Mouse (Mus musculus) retina, postnatal 7 days (tissue): ENCODE results near the gene Cux2.

Experiments
- DNase-seq: peaks from one replicate; pipeline ENCODE4 v3.0.0-alpha.2; 2012; ENCODE audit warnings: low read depth, low spot score

Cux2 gene

GRCm38 (mm10) chr5:121962974-121963373 lies 86.9 kb downstream of the Cux2 start:
- no peak for DNase-seq

DNA sequence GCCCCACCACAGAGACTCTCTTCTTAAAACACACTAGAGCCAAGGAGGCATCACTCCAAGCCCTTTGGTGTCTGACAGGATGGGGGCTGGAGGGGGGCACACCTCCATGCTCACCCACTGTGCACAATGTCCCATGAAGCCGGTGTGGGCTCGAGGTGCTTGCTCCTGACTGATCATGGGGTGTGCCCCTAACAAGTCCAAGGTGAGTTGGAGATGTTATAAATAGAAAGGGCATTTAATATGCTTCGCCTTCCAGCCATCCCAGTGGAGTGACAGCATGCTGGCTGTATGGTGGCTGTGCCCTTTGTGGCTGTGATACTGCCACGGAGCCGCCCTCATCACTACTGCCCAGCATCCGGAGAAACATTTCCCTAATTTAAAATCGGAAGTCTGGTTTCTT lies 87.5 kb downstream of the Cux2 start:
- no peak for DNase-seq

DNA sequence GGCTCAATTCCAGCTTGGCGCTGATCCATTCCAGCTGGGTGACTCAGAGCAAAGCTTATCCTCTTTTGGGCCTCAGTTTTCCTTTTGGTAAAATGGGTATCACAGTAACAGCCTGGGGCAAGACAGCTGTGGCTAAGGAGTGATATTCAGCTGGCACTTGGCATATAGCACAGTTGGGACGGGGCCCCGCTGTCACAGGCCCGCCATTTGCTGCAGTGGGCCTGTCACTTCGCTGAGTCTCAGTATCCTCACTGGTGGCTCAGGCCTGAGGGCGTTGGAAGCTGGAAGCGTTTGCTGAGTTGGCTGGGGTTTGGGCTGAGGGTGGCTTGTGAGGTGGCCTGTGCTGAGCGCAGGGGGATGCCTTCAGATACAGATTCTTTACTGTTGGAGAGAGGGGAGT lies 88.6 kb downstream of the Cux2 start:
- no peak for DNase-seq

DNA sequence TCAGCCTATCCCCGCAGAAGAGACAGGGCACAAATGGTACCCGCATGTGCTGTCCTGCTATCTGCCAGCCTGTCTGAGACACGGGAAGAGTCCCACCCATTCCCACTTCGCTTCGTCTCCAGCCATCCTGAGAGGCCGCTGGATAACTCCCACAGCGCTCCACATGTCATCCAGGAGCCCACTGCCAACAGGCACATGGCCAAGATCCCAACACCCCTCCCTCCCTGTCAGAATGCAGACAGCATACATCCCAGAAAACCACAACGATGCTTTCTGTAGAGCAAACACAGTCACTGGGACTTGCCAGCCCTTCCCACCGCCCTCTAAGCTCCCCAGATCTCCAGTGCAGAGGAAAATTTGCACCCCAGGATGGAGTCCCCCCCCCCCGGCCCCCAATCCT lies 90.2 kb downstream of the Cux2 start:
- DNase-seq, result no peak

DNA sequence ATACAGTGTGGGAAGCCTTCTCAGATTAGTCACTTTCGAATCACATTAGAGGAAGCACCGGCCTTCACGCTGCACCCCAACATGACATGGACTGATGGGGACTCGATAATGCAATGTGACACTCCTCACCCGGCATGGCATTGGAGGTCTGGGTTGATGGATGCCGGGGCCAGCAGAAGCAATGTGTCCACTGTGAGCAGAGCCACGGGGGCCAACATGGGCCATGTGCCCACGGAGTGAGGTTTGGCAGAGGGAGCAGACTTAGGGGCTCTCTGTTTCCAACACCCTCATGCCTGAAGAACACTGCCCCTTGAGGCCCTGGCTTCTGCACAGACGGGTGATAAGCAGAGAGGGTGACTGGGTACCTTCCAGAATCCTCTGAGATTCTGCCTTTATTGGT lies 91.4 kb downstream of the Cux2 start:
- no peak for DNase-seq

- no peak for DNase-seq
Observed at GRCm38 (mm10) chr5:121955806-121956205, 94.1 kb downstream of the Cux2 start.

- no peak for DNase-seq
Observed at GRCm38 (mm10) chr5:121950175-121950574, 99.7 kb downstream of the Cux2 start.

- no peak for DNase-seq
Observed at GRCm38 (mm10) chr5:121949050-121949443, 100.9 kb downstream of the Cux2 start.

- peak; percentile 35 for DNase-seq
Observed at GRCm38 (mm10) chr5:121948302-121949049, 101.4 kb downstream of the Cux2 start.

- DNase-seq, result no peak
Observed at GRCm38 (mm10) chr5:121946657-121947245, 103.2 kb downstream of the Cux2 start.

GRCm38 (mm10) chr5:121945819-121946218 lies 104.1 kb downstream of the Cux2 start:
- DNase-seq, result peak; percentile 62

- DNase-seq, result no peak
Observed at GRCm38 (mm10) chr5:121944021-121944790, 105.7 kb downstream of the Cux2 start.

DNA sequence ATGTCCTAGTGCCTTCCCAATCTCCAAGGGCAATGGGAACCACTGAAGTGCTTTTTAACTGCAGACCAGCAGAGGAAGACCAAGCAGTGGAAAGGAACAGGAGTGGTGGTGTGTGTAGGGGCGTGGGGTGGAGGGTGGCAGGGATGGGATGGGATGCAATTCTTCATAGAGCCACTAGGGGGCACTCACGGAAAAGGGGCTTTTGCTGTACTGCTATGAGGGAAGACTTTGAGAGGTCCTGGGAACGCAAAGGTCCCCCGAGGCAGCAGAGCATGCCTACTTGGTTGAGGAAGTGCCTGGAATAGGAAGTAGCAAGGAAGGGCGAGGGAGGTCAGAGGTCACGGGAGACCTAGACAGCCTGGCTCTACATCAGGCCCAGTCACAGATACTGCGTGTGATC lies 106.4 kb downstream of the Cux2 start:
- DNase-seq, result no peak

DNA sequence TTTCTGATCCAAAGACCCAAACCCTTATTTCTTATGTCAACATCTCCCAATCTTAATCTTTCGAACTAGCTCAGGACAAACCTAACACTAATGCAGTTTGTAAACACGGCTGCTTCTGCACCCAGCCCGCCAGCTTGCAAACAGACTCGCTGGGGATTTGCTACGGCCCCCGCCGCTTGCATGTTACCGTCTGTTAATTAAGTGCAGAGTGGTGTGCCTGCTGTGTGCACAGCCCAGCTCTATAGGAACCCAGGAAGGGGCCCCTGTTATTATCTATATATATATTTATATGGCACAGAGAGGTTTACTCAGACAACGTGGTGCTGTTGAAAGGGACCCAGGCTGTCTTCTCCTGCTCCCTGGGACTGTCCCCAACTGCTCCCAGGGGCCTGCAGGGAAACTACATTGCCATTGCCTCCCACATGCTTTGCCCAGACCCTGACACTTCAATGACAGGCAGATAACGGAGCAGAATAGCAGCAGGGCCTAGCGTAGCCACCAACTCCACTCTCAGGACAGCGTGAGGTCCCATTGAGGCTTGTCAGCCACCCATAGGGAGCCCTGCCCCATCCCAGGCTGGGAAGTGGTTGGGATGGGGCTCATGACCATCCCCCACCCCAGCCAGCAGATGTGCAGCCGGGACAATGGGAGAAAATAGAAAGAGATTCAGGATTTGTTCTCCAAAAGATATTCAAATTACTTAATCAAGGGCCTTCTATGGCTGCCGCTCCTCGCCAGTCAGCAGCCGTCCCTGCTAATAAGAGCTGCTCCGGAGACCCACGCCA lies 111.6 kb downstream of the Cux2 start:
- DNase-seq, result no peak

DNA sequence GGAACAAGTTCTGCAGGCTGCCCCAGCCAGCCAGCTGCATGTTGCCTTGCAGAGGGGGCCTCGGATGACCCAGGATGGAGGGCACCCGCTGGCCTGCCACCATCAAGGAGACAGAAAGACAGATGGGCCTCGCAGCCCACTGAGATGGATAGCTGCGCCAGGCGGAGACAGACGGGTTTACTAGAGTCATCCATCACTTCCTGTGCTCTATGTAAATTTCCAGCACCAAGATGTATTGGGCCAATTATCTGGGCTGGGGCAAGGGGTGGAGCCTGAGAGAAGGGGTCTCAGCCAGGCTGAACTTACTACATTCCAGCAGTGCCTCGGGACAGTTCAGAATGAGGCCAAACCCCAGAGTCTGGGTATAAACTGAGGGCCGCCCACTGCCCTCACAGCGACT lies 119.6 kb downstream of the Cux2 start:
- no peak for DNase-seq

- DNase-seq, result peak; percentile 11
Observed at GRCm38 (mm10) chr5:121928362-121929000, 121.4 kb downstream of the Cux2 start.

DNA sequence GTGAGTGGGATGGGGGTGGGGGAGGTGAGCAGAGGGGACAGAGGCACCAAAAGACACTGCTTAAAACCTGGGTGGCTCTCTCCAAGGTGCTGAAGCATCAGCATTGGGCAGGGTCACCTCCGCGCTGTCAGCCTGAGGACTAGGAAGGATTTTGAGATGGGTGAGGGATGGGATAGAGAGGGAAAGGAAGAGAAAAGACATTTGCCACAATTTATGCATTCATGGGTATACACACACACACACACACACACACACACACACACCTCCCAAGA lies 123.4 kb downstream of the Cux2 start:
- no peak for DNase-seq

DNA sequence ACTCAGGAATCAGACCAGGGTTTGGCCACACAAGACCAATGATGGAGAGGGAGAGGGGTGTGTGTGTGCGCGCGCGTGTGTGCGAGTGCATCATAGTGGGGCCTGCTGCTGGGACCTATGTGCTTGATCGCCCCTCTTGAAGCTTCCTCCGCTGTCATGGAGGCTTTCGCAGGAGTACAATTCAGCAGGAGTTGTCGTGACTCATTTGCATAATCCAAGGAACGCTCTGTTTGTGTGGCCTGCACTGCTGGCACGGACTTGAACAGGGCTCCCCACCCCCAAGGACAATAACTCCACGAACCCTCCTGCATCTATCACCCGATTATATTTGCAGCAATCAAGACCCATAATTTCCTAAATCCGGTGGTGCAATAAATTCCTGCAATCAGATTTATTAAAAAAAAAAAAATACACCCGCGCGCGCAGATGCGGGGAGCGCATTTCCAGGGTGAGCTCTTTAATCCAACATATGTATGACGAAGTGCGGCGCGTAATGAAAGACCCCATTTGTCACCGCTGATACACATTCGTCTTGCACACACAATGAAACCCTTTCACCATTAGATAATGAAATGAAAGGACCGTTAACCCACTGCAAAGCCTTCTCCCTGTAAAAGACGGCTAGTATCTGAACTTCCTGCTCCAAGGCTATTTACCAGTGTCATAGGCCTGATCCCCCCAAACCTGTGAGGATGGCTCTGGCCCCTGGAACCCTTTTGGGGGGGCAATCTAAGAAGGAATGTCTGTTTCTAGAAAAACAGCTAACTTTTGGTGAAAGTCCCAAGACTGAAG lies 124.0 kb downstream of the Cux2 start:
- DNase-seq, result no peak

GRCm38 (mm10) chr5:121925291-121925690 lies 124.6 kb downstream of the Cux2 start:
- DNase-seq, result no peak

- DNase-seq, result no peak
Observed at GRCm38 (mm10) chr5:121924423-121924822, 125.5 kb downstream of the Cux2 start.
